Comparison of ENCODE assay signal across 27 mouse cellular contexts in genomic region chr8:60870231-60871193, GRCm38 (mm10). TPM values are rescaled to one million over a fixed set of nuclear protein-coding genes. Genes with fewer than 3 reads are reported as not detected.
DNase-seq lines count a peak whose midpoint lies in the region; ATAC-seq and TF ChIP-seq lines count a peak whose summit lies in the region.
"Had no signal": no experiment of that assay in that cellular context is flagged by ENCODE, and none has a peak within 500 bp of the region (broad histone marks: within the 10 kb centered on the region; RNA-seq: fewer than 3 reads in every experiment).

No protein-coding gene starts in this region.

- TF ChIP-seq CTCF in CH12.LX (conservative IDR thresholded peaks at IDR 0.05 in 1 of 2, IDR thresholded peaks at IDR 0.05 in 1 of 2; ENCODE audit: low read depth in 2 of 2, low read length in 2 of 2): no peak

- peak; percentile 33 for TF ChIP-seq EP300 in CH12.LX (IDR thresholded peaks at IDR 0.05; ENCODE audit: low read length)

- DNase-seq in CH12.LX (ENCODE audit: extremely low read depth) (no peak), R1 (ENCODE audit: low read depth, low spot score) (peak; percentile 41)
- DNase-seq in cerebellum, adult 9-11 months: no peak
- DNase-seq in heart, adult 18-20 months: no peak
- DNase-seq: adrenal gland, adult 2 months; cerebellum, adult 9-10 months; gastrocnemius, postnatal 36 days; heart, postnatal 10 days; liver, embryonic 13.5 days; lung, adult 18-20 months; retina, postnatal 1 day; right cerebral cortex, postnatal 14 days had no signal

- H3K4me2 ChIP-seq in CH12.LX (ENCODE audit: insufficient read depth, low read depth, poor library complexity, severe bottlenecking): peak overlapping the region; percentile 54
- H3K4me2 ChIP-seq in intestine, embryonic 15.5 days (replicated peaks): no peak overlapping the region
- H3K4me2 ChIP-seq: embryonic facial prominence, embryonic 13.5 days; forebrain, embryonic 15.5 days; heart, embryonic 13.5 days; hindbrain, embryonic 15.5 days; limb, embryonic 15.5 days; liver, embryonic 13.5 days; midbrain, embryonic 13.5 days; neural tube, embryonic 15.5 days had no signal

- no peak for TF ChIP-seq POLR2A in CH12.LX (IDR thresholded peaks at IDR 0.05; ENCODE audit: low read depth, low read length)

- dilution Hi-C loops in CH12.LX (cut with MboI; ENCODE audit: extremely low pct_ligation_motif_present, extremely low pct_unique_long_range_greater_than_20kb, low sequenced_read_pairs): no loop called here

- WGBS in intestine, embryonic 15.5 days: 72% methylated on average over 13 of the region's 13 CpGs

- H3K9ac ChIP-seq in CH12.LX (ENCODE audit: insufficient read depth, low read depth): peak overlapping the region; percentile 49
- H3K9ac ChIP-seq in intestine, embryonic 15.5 days: no peak overlapping the region
- H3K9ac ChIP-seq: embryonic facial prominence, embryonic 13.5 days; forebrain, embryonic 15.5 days; heart, embryonic 13.5 days; hindbrain, embryonic 15.5 days; limb, embryonic 15.5 days; liver, embryonic 13.5 days; midbrain, embryonic 13.5 days; neural tube, embryonic 15.5 days had no signal

- no peaks in the 10 kb centered on the region for H3K79me2 ChIP-seq in CH12.LX (replicated peaks; ENCODE audit: control insufficient read depth, extremely low read depth, insufficient read depth, poor library complexity, severe bottlenecking)

- no peaks in the 10 kb centered on the region for H3K36me3 ChIP-seq in CH12.LX (replicated peaks in 1 of 2; ENCODE audit: control insufficient read depth in 1 of 2, insufficient read depth in 1 of 2, low read length in 1 of 2)
- no peaks in the 10 kb centered on the region for H3K36me3 ChIP-seq in intestine, embryonic 15.5 days
- H3K36me3 ChIP-seq: embryonic facial prominence, embryonic 13.5 days; forebrain, embryonic 10.5 days; forebrain, embryonic 15.5 days; heart, embryonic 13.5 days; hindbrain, embryonic 15.5 days; limb, embryonic 10.5 days; limb, embryonic 15.5 days; liver, embryonic 13.5 days; midbrain, embryonic 13.5 days; neural tube, embryonic 15.5 days had no signal

- H3K27me3 ChIP-seq in CH12.LX (replicated peaks): no peaks in the 10 kb centered on the region
- H3K27me3 ChIP-seq in intestine, embryonic 15.5 days (replicated peaks): no peaks in the 10 kb centered on the region
- H3K27me3 ChIP-seq: embryonic facial prominence, embryonic 13.5 days; forebrain, embryonic 15.5 days; heart, embryonic 13.5 days; hindbrain, embryonic 15.5 days; limb, embryonic 15.5 days; liver, embryonic 13.5 days; midbrain, embryonic 13.5 days had no signal

- peaks cover 35 to 70% of the 10 kb centered on the region in 2 experiments for H3K4me1 ChIP-seq in CH12.LX (ENCODE audit: control insufficient read depth in 1 of 2, insufficient read depth in 2 of 2)
- no peaks in the 10 kb centered on the region for H3K4me1 ChIP-seq in intestine, embryonic 15.5 days (replicated peaks)
- H3K4me1 ChIP-seq: embryonic facial prominence, embryonic 13.5 days; forebrain, embryonic 10.5 days; forebrain, embryonic 15.5 days; hindbrain, embryonic 15.5 days; limb, embryonic 15.5 days; liver, embryonic 13.5 days; midbrain, embryonic 13.5 days; neural tube, embryonic 15.5 days had no signal

- H3K9me3 ChIP-seq in CH12.LX (replicated peaks; ENCODE audit: low read length): no peaks in the 10 kb centered on the region
- no peaks in the 10 kb centered on the region for H3K9me3 ChIP-seq in intestine, embryonic 15.5 days
- H3K9me3 ChIP-seq: embryonic facial prominence, embryonic 13.5 days; forebrain, embryonic 10.5 days; forebrain, embryonic 15.5 days; heart, embryonic 13.5 days; hindbrain, embryonic 15.5 days; limb, embryonic 10.5 days; limb, embryonic 15.5 days; liver, embryonic 13.5 days; midbrain, embryonic 13.5 days; neural tube, embryonic 15.5 days had no signal

- H3K4me3 ChIP-seq in CH12.LX (replicated peaks in 1 of 3; ENCODE audit: low read depth in 2 of 3, low read length in 2 of 3, poor library complexity in 1 of 3): peak overlapping the region in 1 of 3 experiments; percentile 1
- no peak overlapping the region for H3K4me3 ChIP-seq in intestine, embryonic 15.5 days (replicated peaks)
- H3K4me3 ChIP-seq: embryonic facial prominence, embryonic 13.5 days; forebrain, embryonic 10.5 days; forebrain, embryonic 15.5 days; heart, embryonic 13.5 days; hindbrain, embryonic 15.5 days; limb, embryonic 10.5 days; limb, embryonic 15.5 days; liver, embryonic 13.5 days; midbrain, embryonic 13.5 days; neural tube, embryonic 15.5 days had no signal

- in situ Hi-C loops in CH12.LX (cut with MboI; ENCODE audit: low pct_ligation_motif_present, low pct_unique_long_range_greater_than_20kb, low sequenced_read_pairs): no loop called here

- H3K27ac ChIP-seq in CH12.LX (ENCODE audit: insufficient read depth, low read depth): peak overlapping the region; percentile 75
- no peak overlapping the region for H3K27ac ChIP-seq in intestine, embryonic 15.5 days
- H3K27ac ChIP-seq: embryonic facial prominence, embryonic 13.5 days; forebrain, embryonic 10.5 days; forebrain, embryonic 15.5 days; heart, embryonic 13.5 days; hindbrain, embryonic 15.5 days; kidney, postnatal 0 days; limb, embryonic 10.5 days; limb, embryonic 15.5 days; liver, embryonic 13.5 days; midbrain, embryonic 13.5 days; neural tube, embryonic 15.5 days had no signal

- ATAC-seq in intestine, embryonic 15.5 days: peak; percentile 47; the same call in 1 of the 2 replicates
- ATAC-seq in megakaryocyte progenitor cell, adult 5-6 weeks (replicated peaks; ENCODE audit: poor library complexity): peak; percentile 82
- ATAC-seq: activated CD4-positive, CD25-positive, alpha-beta regulatory T cell, adult 4 months; forebrain, embryonic 15.5 days; inflammation-experienced regulatory T-cells, adult 6 months; lung, postnatal 0 days; midbrain, embryonic 13.5 days had no signal

- TF ChIP-seq RAD21 in CH12.LX (IDR thresholded peaks at IDR 0.05; ENCODE audit: low read depth, low read length): no peak

TF ChIP-seq in CH12.LX, 34 proteins besides CTCF, POLR2A, EP300 and RAD21:
- no peak for TF ChIP-seq MEF2A (IDR thresholded peaks at IDR 0.05; ENCODE audit: borderline replicate concordance, low read depth, low read length)
- no peak for TF ChIP-seq ZNF384 (IDR thresholded peaks at IDR 0.05; ENCODE audit: low read depth, low read length)
- no peak for TF ChIP-seq CHD2 (IDR thresholded peaks at IDR 0.05; ENCODE audit: low read length)
- TF ChIP-seq JUN (IDR thresholded peaks at IDR 0.05; ENCODE audit: insufficient read depth, low read depth, low read length): no peak
- 0 out of 2 replicates have a peak, but pooled peaks have one; percentile 4 for TF ChIP-seq UBTF (IDR thresholded peaks at IDR 0.05; ENCODE audit: low read depth, low read length)
- TF ChIP-seq TBP (conservative IDR thresholded peaks at IDR 0.05; ENCODE audit: low read depth, low read length): no peak
- TF ChIP-seq JUND (conservative IDR thresholded peaks at IDR 0.05; ENCODE audit: low read depth, low read length): no peak
- TF ChIP-seq CHD1 (IDR thresholded peaks at IDR 0.05; ENCODE audit: low read depth, low read length): no peak
- peak; percentile 16; the same call in 1 of the 2 replicates for TF ChIP-seq MXI1 (IDR thresholded peaks at IDR 0.05; ENCODE audit: low read depth, low read length)
- TF ChIP-seq MAFK (IDR thresholded peaks at IDR 0.05; ENCODE audit: insufficient replicate concordance, low read length): 0 out of 2 replicates have a peak, but pooled peaks have one; percentile 36
- no peak for TF ChIP-seq USF1 (IDR thresholded peaks at IDR 0.05; ENCODE audit: low read depth, low read length)
- no peak for TF ChIP-seq HCFC1 (IDR thresholded peaks at IDR 0.05; ENCODE audit: low read depth, low read length)
- no peak for TF ChIP-seq SMC3 (IDR thresholded peaks at IDR 0.05; ENCODE audit: low read depth, low read length)

RNA-seq across cellular contexts. Expression of gene Hpf1, which starts 19.7 kb away (rescaled TPM):
- total RNA-seq in CH12.LX (2012; rRNA removed) (76.1 and 77.4 TPM in 2 replicates), CH12.LX (2014; rRNA removed) (95.0 and 110 TPM in 2 replicates)
- polyA plus RNA-seq in CH12.LX (2012; ENCODE audit: insufficient read length, low read depth): 132 and 135 TPM in 2 replicates
- 86.8 and 100 TPM in 2 replicates for polyA plus RNA-seq in intestine, embryonic 15.5 days (2015; fragmentation: Nextera tagmentation; extraction: Ambion mirVana)
- 171 and 186 TPM in 2 replicates for total RNA-seq in megakaryocyte progenitor cell, adult 5-6 weeks (2015)
- 124 and 138 TPM in 2 replicates for total RNA-seq in megakaryocyte progenitor cell, adult 5-6 weeks (2017)
- 10 to 100 TPM; 15.8 to 16.6 TPM for total RNA-seq in heart, adult 18-20 months (2021)

Comparison
In these comparisons a context has a peak if more than half of its experiments do, and no peak if none do; other contexts are left out.
1. RNA of gene Hpf1, which starts 19.7 kb away (total RNA-seq): 124 to 186 TPM in megakaryocyte progenitor cell, adult 5-6 weeks and 76.1 to 110 TPM in CH12.LX; 15.8 to 16.6 TPM in heart, adult 18-20 months; every median in the first group is over 4 times any median in the second.